Mouse (Mus musculus): ENCODE data around the gene Inppl1. TPM values are rescaled to one million over a fixed set of nuclear protein-coding genes. Genes with fewer than 3 reads are reported as not detected.

Gene Inppl1
- polyA plus RNA-seq, 1 experiment from 2014 or later: 35.5 TPM

GRCm38 (mm10) chr7:101852846-101853245 is 14.8 kb upstream of the Inppl1 start:
- DNase-seq (ENCODE audit: low spot score, missing footprints) (peak; percentile 19), ATAC-seq (ENCODE audit: low FRiP score) (no peak)
- no peak overlapping the region for H3K4me2 ChIP-seq
- no peak overlapping the region for H3K9ac ChIP-seq (ENCODE audit: low read length)
- no peak overlapping the region for H3K27ac ChIP-seq (ENCODE audit: low read depth, low read length)
- WGBS: 88% methylated on average over 6 of the region's 6 CpGs
- no peaks in the 10 kb centered on the region for H3K27me3 ChIP-seq (ENCODE audit: control insufficient read depth, insufficient read depth, low read length)
- H3K4me1 ChIP-seq (ENCODE audit: control insufficient read depth, insufficient read depth, low read length): no peaks in the 10 kb centered on the region
- no peaks in the 10 kb centered on the region for H3K36me3 ChIP-seq (ENCODE audit: control insufficient read depth, insufficient read depth, low read length)
- no peak overlapping the region for H3K4me3 ChIP-seq (ENCODE audit: low read depth, low read length)
- no peaks in the 10 kb centered on the region for H3K9me3 ChIP-seq (ENCODE audit: control insufficient read depth, low read length)

- ATAC-seq (ENCODE audit: low FRiP score): no peak
- peak; percentile 4 for DNase-seq (ENCODE audit: low spot score, missing footprints)
- no peak overlapping the region for H3K4me2 ChIP-seq
- H3K9me3 ChIP-seq (ENCODE audit: control insufficient read depth, low read length): no peaks in the 10 kb centered on the region
- no peaks in the 10 kb centered on the region for H3K27me3 ChIP-seq (ENCODE audit: control insufficient read depth, insufficient read depth, low read length)
- WGBS: 84% methylated on average over 6 of the region's 6 CpGs
- no peak overlapping the region for H3K27ac ChIP-seq (ENCODE audit: low read depth, low read length)
- no peaks in the 10 kb centered on the region for H3K4me1 ChIP-seq (ENCODE audit: control insufficient read depth, insufficient read depth, low read length)
- H3K36me3 ChIP-seq (ENCODE audit: control insufficient read depth, insufficient read depth, low read length): no peaks in the 10 kb centered on the region
- no peak overlapping the region for H3K9ac ChIP-seq (ENCODE audit: low read length)
- H3K4me3 ChIP-seq (ENCODE audit: low read depth, low read length): no peak overlapping the region
Measured at GRCm38 (mm10) chr7:101851689-101852088, 13.7 kb upstream of the Inppl1 start.

DNA sequence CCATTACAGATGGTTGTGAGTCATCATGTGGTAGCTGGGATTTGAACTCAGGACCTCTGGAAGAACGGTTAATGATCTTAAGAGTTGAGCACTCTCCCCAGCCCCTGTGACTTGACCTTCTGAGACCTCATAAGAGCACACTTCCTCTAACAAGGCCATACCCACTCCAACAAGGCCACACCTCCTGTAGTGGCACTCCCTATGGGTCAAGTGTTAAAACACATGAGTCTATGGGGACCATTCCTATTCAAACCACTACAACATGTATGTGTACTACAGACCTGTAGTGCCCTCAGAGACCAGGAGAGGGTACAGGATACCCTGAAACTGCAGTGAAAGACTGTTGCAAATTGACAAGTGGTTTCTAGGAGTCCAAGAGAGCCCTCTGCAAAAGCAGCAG is 9.9 kb upstream of the Inppl1 start:
- Histone ChIP-seq H3K36me3 (ENCODE audit: control insufficient read depth, insufficient read depth, low read length) (no peaks in the 10 kb centered on the region), H3K9me3 (ENCODE audit: control insufficient read depth, low read length) (no peaks in the 10 kb centered on the region), H3K4me1 (ENCODE audit: control insufficient read depth, insufficient read depth, low read length) (no peaks in the 10 kb centered on the region), H3K4me2 (no peak overlapping the region), H3K27ac (ENCODE audit: low read depth, low read length) (no peak overlapping the region), H3K4me3 (ENCODE audit: low read depth, low read length) (no peak overlapping the region), H3K27me3 (ENCODE audit: control insufficient read depth, insufficient read depth, low read length) (no peaks in the 10 kb centered on the region), H3K9ac (ENCODE audit: low read length) (no peak overlapping the region)
- 93% methylated on average over 1 of the region's 1 CpGs for WGBS
- DNase-seq (ENCODE audit: low spot score, missing footprints) (peak; percentile 82), ATAC-seq (ENCODE audit: low FRiP score) (no peak)

DNA sequence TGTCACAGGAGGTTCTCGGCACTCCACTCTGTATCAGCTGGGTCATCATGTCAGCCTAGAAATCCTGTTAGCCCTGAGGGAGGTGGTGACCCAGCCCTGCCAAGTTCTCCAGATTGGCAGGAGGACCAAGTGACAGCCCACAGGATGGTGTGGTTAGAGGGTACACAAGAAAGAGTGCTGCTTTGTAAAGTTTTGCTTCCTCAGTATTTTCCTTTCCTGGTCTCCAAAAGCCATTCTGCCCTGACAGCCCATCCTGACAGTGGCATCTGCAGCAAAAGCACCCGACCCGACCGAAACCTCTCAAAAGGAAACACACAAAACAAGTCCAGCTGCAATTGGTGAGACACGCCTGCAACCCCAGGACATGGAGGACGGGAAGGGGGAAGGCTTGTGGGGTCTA is 6.2 kb upstream of the Inppl1 start:
- 81% methylated on average over 6 of the region's 6 CpGs for WGBS
- H3K27ac ChIP-seq (ENCODE audit: low read depth, low read length): no peak overlapping the region
- no peak overlapping the region for H3K4me3 ChIP-seq (ENCODE audit: low read depth, low read length)
- H3K4me1 ChIP-seq (ENCODE audit: control insufficient read depth, insufficient read depth, low read length): no peaks in the 10 kb centered on the region
- H3K9me3 ChIP-seq (ENCODE audit: control insufficient read depth, low read length): no peaks in the 10 kb centered on the region
- H3K36me3 ChIP-seq (ENCODE audit: control insufficient read depth, insufficient read depth, low read length): no peaks in the 10 kb centered on the region
- H3K9ac ChIP-seq (ENCODE audit: low read length): no peak overlapping the region
- DNase-seq (ENCODE audit: low spot score, missing footprints) (peak; percentile 14), ATAC-seq (ENCODE audit: low FRiP score) (no peak)
- no peak overlapping the region for H3K4me2 ChIP-seq
- no peaks in the 10 kb centered on the region for H3K27me3 ChIP-seq (ENCODE audit: control insufficient read depth, insufficient read depth, low read length)

GRCm38 (mm10) chr7:101837154-101837605 is 849 bp downstream of the Inppl1 start:
- peaks cover 22% of the 10 kb centered on the region for H3K4me1 ChIP-seq (ENCODE audit: control insufficient read depth, insufficient read depth, low read length)
- peak; percentile 97 for DNase-seq (ENCODE audit: low spot score, missing footprints)
- under 1% methylated on average over 20 of the region's 20 CpGs for WGBS

GRCm38 (mm10) chr7:101836271-101837153 is 1.5 kb downstream of the Inppl1 start:
- no peaks in the 10 kb centered on the region for H3K27me3 ChIP-seq (ENCODE audit: control insufficient read depth, insufficient read depth, low read length)
- under 1% methylated on average over 58 of the region's 63 CpGs for WGBS

More at GRCm38 (mm10) chr7:101837154-101837605, 849 bp downstream of the Inppl1 start:
- Histone ChIP-seq H3K4me2 (peak overlapping the region; percentile 85), H3K9ac (ENCODE audit: low read length) (peak overlapping the region; percentile 98), H3K9me3 (ENCODE audit: control insufficient read depth, low read length) (no peaks in the 10 kb centered on the region), H3K36me3 (ENCODE audit: control insufficient read depth, insufficient read depth, low read length) (peaks cover 7% of the 10 kb centered on the region), H3K4me3 (ENCODE audit: low read depth, low read length) (peak overlapping the region; percentile 84), H3K27me3 (ENCODE audit: control insufficient read depth, insufficient read depth, low read length) (no peaks in the 10 kb centered on the region), H3K27ac (ENCODE audit: low read depth, low read length) (peak overlapping the region; percentile 86)
- peak; percentile 20 for ATAC-seq (ENCODE audit: low FRiP score)

GRCm38 (mm10) chr7:101835457-101836109 is 2.4 kb downstream of the Inppl1 start:
- DNase-seq (ENCODE audit: low spot score, missing footprints) (no peak), ATAC-seq (ENCODE audit: low FRiP score) (no peak)
- Histone ChIP-seq H3K9me3 (ENCODE audit: control insufficient read depth, low read length) (no peaks in the 10 kb centered on the region), H3K4me2 (peak overlapping the region; percentile 85), H3K27ac (ENCODE audit: low read depth, low read length) (no peak overlapping the region), H3K36me3 (ENCODE audit: control insufficient read depth, insufficient read depth, low read length) (peaks cover 23% of the 10 kb centered on the region), H3K27me3 (ENCODE audit: control insufficient read depth, insufficient read depth, low read length) (no peaks in the 10 kb centered on the region), H3K4me1 (ENCODE audit: control insufficient read depth, insufficient read depth, low read length) (peaks cover 22% of the 10 kb centered on the region), H3K4me3 (ENCODE audit: low read depth, low read length) (peak overlapping the region; percentile 84), H3K9ac (ENCODE audit: low read length) (peak overlapping the region; percentile 98)
- 51% methylated on average over 5 of the region's 5 CpGs for WGBS

More at GRCm38 (mm10) chr7:101836271-101837153, 1.5 kb downstream of the Inppl1 start:
- H3K4me3 ChIP-seq (ENCODE audit: low read depth, low read length): peak overlapping the region; percentile 84
- H3K27ac ChIP-seq (ENCODE audit: low read depth, low read length): peak overlapping the region; percentile 86
- H3K4me2 ChIP-seq: peak overlapping the region; percentile 85
- peaks cover 13% of the 10 kb centered on the region for H3K36me3 ChIP-seq (ENCODE audit: control insufficient read depth, insufficient read depth, low read length)
- H3K9me3 ChIP-seq (ENCODE audit: control insufficient read depth, low read length): no peaks in the 10 kb centered on the region
- ATAC-seq (ENCODE audit: low FRiP score): peak; percentile 70
- peak overlapping the region; percentile 98 for H3K9ac ChIP-seq (ENCODE audit: low read length)
- peaks cover 22% of the 10 kb centered on the region for H3K4me1 ChIP-seq (ENCODE audit: control insufficient read depth, insufficient read depth, low read length)
- no peak for DNase-seq (ENCODE audit: low spot score, missing footprints)

DNA sequence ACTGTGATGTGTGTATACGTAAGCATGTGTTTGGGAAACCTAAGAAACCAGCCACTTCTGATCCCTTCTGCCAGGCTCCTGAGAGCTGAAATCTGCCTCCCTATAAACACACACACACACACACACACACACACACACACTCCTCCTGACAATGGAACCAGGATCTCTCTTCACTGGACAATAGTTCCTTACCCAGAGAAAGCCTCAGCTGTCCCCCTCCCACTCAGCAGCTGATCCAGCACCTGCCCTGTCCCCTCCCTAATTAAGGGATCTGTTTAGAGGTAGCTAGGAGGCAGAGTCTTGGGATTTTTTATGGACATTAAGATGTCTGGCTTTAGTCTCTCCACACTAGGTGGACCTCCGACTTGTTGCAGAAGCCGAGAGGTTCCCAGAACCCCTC is 3.1 kb downstream of the Inppl1 start:
- ATAC-seq (ENCODE audit: low FRiP score) (no peak), DNase-seq (ENCODE audit: low spot score, missing footprints) (peak; percentile 80)
- H3K9me3 ChIP-seq (ENCODE audit: control insufficient read depth, low read length): no peaks in the 10 kb centered on the region
- H3K36me3 ChIP-seq (ENCODE audit: control insufficient read depth, insufficient read depth, low read length): peaks cover 30% of the 10 kb centered on the region
- peak overlapping the region; percentile 36; the same call in 1 of the 2 replicates for H3K9ac ChIP-seq (ENCODE audit: low read length)
- peak overlapping the region; percentile 85 for H3K4me2 ChIP-seq
- 51% methylated on average over 3 of the region's 3 CpGs for WGBS
- no peaks in the 10 kb centered on the region for H3K27me3 ChIP-seq (ENCODE audit: control insufficient read depth, insufficient read depth, low read length)
- peaks cover 22% of the 10 kb centered on the region for H3K4me1 ChIP-seq (ENCODE audit: control insufficient read depth, insufficient read depth, low read length)
- no peak overlapping the region for H3K27ac ChIP-seq (ENCODE audit: low read depth, low read length)
- 0 out of 2 replicates have a peak overlapping the region, but pooled peaks have one; percentile 84 for H3K4me3 ChIP-seq (ENCODE audit: low read depth, low read length)

All from midbrain, embryonic 11.5 days (tissue).